Mouse (Mus musculus) MEL (cell line): ENCODE results near the gene Reps1. TPM values are rescaled to one million over a fixed set of nuclear protein-coding genes. Genes with fewer than 3 reads are reported as not detected.

ENCODE experiments used
- DNase-seq: peaks from one replicate; pipeline ENCODE4 v3.0.0; 2011; ENCODE audit warnings: low read depth, low spot score
- H3K27ac ChIP-seq: 2 replicates; pipeline ENCODE4 v1.5.1; 2012; ENCODE audit warnings: low read depth, mild to moderate bottlenecking, control low read depth, low read length, moderate library complexity; ENCODE audit not compliant: control insufficient read depth
- H3K27me3 ChIP-seq, 2 experiments: fragments of 150-350 bp in 1 of 2; sonication (generic) in 1 of 2; 2 replicates each; pipeline ENCODE4 v1.6.1; 2012; ENCODE audit warnings: low read length in 2 of 2, mild to moderate bottlenecking in 2 of 2, improper control_type of control experiment in 1 of 2, moderate library complexity in 1 of 2; ENCODE audit not compliant: insufficient read depth in 2 of 2, control insufficient read depth in 1 of 2
- H3K36me3 ChIP-seq, 2 experiments: 2 replicates each; pipeline ENCODE4 v1.6.1; 2012 to 2014; ENCODE audit warnings: low read length in 2 of 2, improper control_type of control experiment in 1 of 2, inconsistent platforms in 1 of 2, mild to moderate bottlenecking in 1 of 2; ENCODE audit not compliant: insufficient read depth in 2 of 2, control insufficient read depth in 1 of 2
- H3K4me1 ChIP-seq, 2 experiments: fragments of 150-350 bp in 1 of 2; sonication (generic) in 1 of 2; 2 replicates each; pipeline ENCODE4 v1.6.1; 2012; ENCODE audit warnings: low read length in 2 of 2, improper control_type of control experiment in 1 of 2, mild to moderate bottlenecking in 1 of 2; ENCODE audit not compliant: insufficient read depth in 2 of 2, control insufficient read depth in 1 of 2
- H3K4me3 ChIP-seq, 2 experiments: fragments of 150-350 bp in 1 of 2; sonication (generic) in 1 of 2; 2 replicates each; pipeline ENCODE4 v1.5.1; 2012; ENCODE audit warnings: low read depth in 2 of 2, low read length in 2 of 2, mild to moderate bottlenecking in 2 of 2, moderate library complexity in 2 of 2, control low read depth in 1 of 2, improper control_type of control experiment in 1 of 2; ENCODE audit not compliant: control insufficient read depth in 1 of 2, insufficient read depth in 1 of 2
- H3K79me2 ChIP-seq: 2 replicates; pipeline ENCODE4 v1.6.1; 2012; ENCODE audit warnings: mild to moderate bottlenecking, low read length, moderate library complexity; ENCODE audit not compliant: control insufficient read depth, poor library complexity, insufficient read depth
- H3K9ac ChIP-seq: 2 replicates; pipeline ENCODE4 v1.6.1; 2012; ENCODE audit warnings: low read depth, mild to moderate bottlenecking, control low read depth, low read length, moderate library complexity; ENCODE audit not compliant: control insufficient read depth, poor library complexity, severe bottlenecking
- H3K9me3 ChIP-seq: fragments of 150-350 bp; sonication (generic); replicated peaks from 2 replicates; pipeline ENCODE4 v1.6.1; 2012; ENCODE audit warnings: mild to moderate bottlenecking, low read length, improper control_type of control experiment, moderate library complexity; ENCODE audit not compliant: insufficient read depth
- CTCF ChIP-seq, 3 experiments: IDR thresholded peaks in 2 of 3; conservative IDR thresholded peaks in 1 of 3; 2 replicates each; pipeline ENCODE4 v1.5.1; 2011 to 2012; ENCODE audit warnings: low read length in 3 of 3, low read depth in 2 of 3, mild to moderate bottlenecking in 2 of 3, improper control_type of control experiment in 1 of 3, inconsistent platforms in 1 of 3, mixed read lengths in 1 of 3, moderate library complexity in 1 of 3; ENCODE audit not compliant: control insufficient read depth in 1 of 3, insufficient read depth in 1 of 3, poor library complexity in 1 of 3, severe bottlenecking in 1 of 3
- E2F4 ChIP-seq: IDR thresholded peaks from 2 replicates; pipeline ENCODE4 v1.6.1; 2011; ENCODE audit warnings: low read depth, low read length, improper control_type of control experiment, borderline replicate concordance
- ETS1 ChIP-seq: IDR thresholded peaks from 2 replicates; pipeline ENCODE4 v1.6.1; 2012; ENCODE audit warnings: low read depth, mild to moderate bottlenecking, inconsistent platforms, low read length, improper control_type of control experiment, moderate library complexity
- HCFC1 ChIP-seq: IDR thresholded peaks from 2 replicates; pipeline ENCODE4 v1.6.1; 2012; ENCODE audit warnings: low read depth, mild to moderate bottlenecking, inconsistent platforms, low read length, improper control_type of control experiment, moderate library complexity
- JUND ChIP-seq: IDR thresholded peaks from 2 replicates; pipeline ENCODE4 v1.6.1; 2011; ENCODE audit warnings: low read depth, mild to moderate bottlenecking, improper control_type of control experiment, low read length
- KAT2A ChIP-seq: conservative IDR thresholded peaks from 2 replicates; pipeline ENCODE4 v1.6.1; 2012; ENCODE audit warnings: low read depth, low read length, improper control_type of control experiment, inconsistent platforms
- MAZ ChIP-seq: IDR thresholded peaks from 2 replicates; pipeline ENCODE4 v1.6.1; 2012; ENCODE audit warnings: low read depth, mild to moderate bottlenecking, inconsistent platforms, low read length, improper control_type of control experiment
- MXI1 ChIP-seq: IDR thresholded peaks from 2 replicates; pipeline ENCODE4 v1.6.1; 2011; ENCODE audit warnings: mild to moderate bottlenecking, low read depth, low read length, improper control_type of control experiment
- MYB ChIP-seq: IDR thresholded peaks from 2 replicates; pipeline ENCODE4 v1.6.1; 2011; ENCODE audit warnings: mild to moderate bottlenecking, low read depth, low read length, improper control_type of control experiment
- MYC ChIP-seq: IDR thresholded peaks from 2 replicates; pipeline ENCODE4 v1.6.1; 2011; ENCODE audit warnings: low read depth, mild to moderate bottlenecking, low read length, improper control_type of control experiment, moderate library complexity
- NELFE ChIP-seq: IDR thresholded peaks from 2 replicates; pipeline ENCODE4 v1.6.1; 2011; ENCODE audit warnings: low read depth, low read length, improper control_type of control experiment
- POLR2A ChIP-seq, 2 experiments: IDR thresholded peaks; 2 replicates each; pipeline ENCODE4 v1.6.1; 2011 to 2012; ENCODE audit warnings: low read length in 2 of 2, mild to moderate bottlenecking in 2 of 2, control low read depth in 1 of 2, improper control_type of control experiment in 1 of 2, low read depth in 1 of 2, moderate library complexity in 1 of 2; ENCODE audit not compliant: control insufficient read depth in 1 of 2, insufficient read depth in 1 of 2, poor library complexity in 1 of 2
- POLR2AphosphoS2 ChIP-seq: IDR thresholded peaks from 2 replicates; pipeline ENCODE4 v1.6.1; 2011; ENCODE audit warnings: low read length, improper control_type of control experiment
- RAD21 ChIP-seq: IDR thresholded peaks from 2 replicates; pipeline ENCODE4 v1.6.1; 2011; ENCODE audit warnings: mild to moderate bottlenecking, low read depth, low read length, improper control_type of control experiment
- TAL1 ChIP-seq: IDR thresholded peaks from 2 replicates; pipeline ENCODE4 v1.6.1; 2012; ENCODE audit warnings: mild to moderate bottlenecking, inconsistent platforms, low read length, moderate library complexity, mixed read lengths
- UBTF ChIP-seq: IDR thresholded peaks from 2 replicates; pipeline ENCODE4 v1.6.1; 2012; ENCODE audit warnings: low read depth, mild to moderate bottlenecking, inconsistent platforms, low read length, improper control_type of control experiment, moderate library complexity, borderline replicate concordance; ENCODE audit not compliant: insufficient read depth
- USF1 ChIP-seq: IDR thresholded peaks from 2 replicates; pipeline ENCODE4 v1.6.1; 2014; ENCODE audit warnings: low read depth, mild to moderate bottlenecking, inconsistent platforms, low read length, improper control_type of control experiment, moderate library complexity
- polyA plus RNA-seq, 2 experiments: library from polyadenylated mRNA; stranded (reverse) in 1 of 2; unstranded in 1 of 2; fragments of >175 nt in 1 of 2; fragments of >200 nt in 1 of 2; gene quantifications; 2 replicates each; pipeline versions ENCODE4 v1.2.1 to v1.2.4; 2012; ENCODE audit warnings: low replicate concordance in 2 of 2, low read depth in 1 of 2; ENCODE audit not compliant: insufficient read length in 2 of 2, insufficient read depth in 1 of 2, missing spikeins in 1 of 2
- total RNA-seq: library from RNA; depleted of rRNA; stranded (reverse); fragments of 300-350 nt; gene quantifications from 2 replicates; pipeline ENCODE4 v1.2.3, GENCODE M21; 2012

Gene Reps1
- total and polyA plus RNA-seq, 3 experiments: 40.0 to 80.3 TPM; not detected in 1

GRCm38 (mm10) chr10:18090691-18091090, 35.0 kb downstream of the Reps1 start:
- H3K4me3 ChIP-seq: no peak overlapping the region
- H3K27me3 ChIP-seq: no peaks in the 10 kb centered on the region
- no peak for DNase-seq
- H3K79me2 ChIP-seq: peaks cover 6% of the 10 kb centered on the region
- no peaks in the 10 kb centered on the region for H3K4me1 ChIP-seq
- TF ChIP-seq JUND (no peak), KAT2A (no peak)
- no peaks in the 10 kb centered on the region for H3K9me3 ChIP-seq
- peaks cover 0 to 9% of the 10 kb centered on the region in 2 experiments; a peak in 2 of 4 replicates for H3K36me3 ChIP-seq
- no peak overlapping the region for H3K9ac ChIP-seq
- no peak overlapping the region for H3K27ac ChIP-seq

GRCm38 (mm10) chr10:18102166-18102565, 46.5 kb downstream of the Reps1 start:
- Histone ChIP-seq H3K27ac (no peak overlapping the region), H3K4me3 (no peak overlapping the region), H3K9me3 (no peaks in the 10 kb centered on the region), H3K36me3 (peaks cover 0 to 18% of the 10 kb centered on the region in 2 experiments; a peak in 2 of 4 replicates), H3K4me1 (no peaks in the 10 kb centered on the region), H3K27me3 (no peaks in the 10 kb centered on the region), H3K9ac (no peak overlapping the region), H3K79me2 (no peaks in the 10 kb centered on the region)
- TF ChIP-seq UBTF (no peak), MXI1 (no peak), POLR2AphosphoS2 (no peak), HCFC1 (no peak), MAZ (no peak), MYC (no peak), TAL1 (no peak), MYB (no peak), ETS1 (no peak), NELFE (no peak), E2F4 (no peak), RAD21 (no peak), POLR2A (IDR thresholded peaks at IDR 0.05; ENCODE audit: control insufficient read depth in 1 of 2, insufficient read depth in 1 of 2, low read depth in 1 of 2, low read length in 2 of 2, poor library complexity in 1 of 2) (no peak)
- no peak for DNase-seq

- H3K4me1 ChIP-seq: no peaks in the 10 kb centered on the region
- H3K9ac ChIP-seq: no peak overlapping the region
- no peaks in the 10 kb centered on the region for H3K79me2 ChIP-seq
- peaks cover 4 to 6% of the 10 kb centered on the region in 2 experiments for H3K36me3 ChIP-seq
- H3K27me3 ChIP-seq: no peaks in the 10 kb centered on the region
- no peak overlapping the region for H3K4me3 ChIP-seq
- no peak overlapping the region for H3K27ac ChIP-seq
- no peaks in the 10 kb centered on the region for H3K9me3 ChIP-seq
- DNase-seq: peak; percentile 13
- TF ChIP-seq CTCF (IDR thresholded peaks at IDR 0.05 in 2 of 3, conservative IDR thresholded peaks at IDR 0.05 in 1 of 3; ENCODE audit: control insufficient read depth in 1 of 3, insufficient read depth in 1 of 3, low read depth in 2 of 3, low read length in 3 of 3, poor library complexity in 1 of 3, severe bottlenecking in 1 of 3) (peak in 1 of 3 experiments; percentile 16; a peak in 2 of 6 replicates), USF1 (no peak)
Measured at GRCm38 (mm10) chr10:18107471-18107870, 51.8 kb downstream of the Reps1 start.
